In genomic region chr11:101248258-101248994, GRCm38 (mm10) we compare ENCODE assay signal across 9 mouse cellular contexts. TPM values are rescaled to one million over a fixed set of nuclear protein-coding genes. Genes with fewer than 3 reads are reported as not detected.
A peak's percentile ranks its signal among the peaks of the same experiment; 100 is the strongest.
DNase-seq lines count a peak whose midpoint lies in the region; ATAC-seq and TF ChIP-seq lines count a peak whose summit lies in the region.
"Had no signal": no experiment of that assay in that cellular context is flagged by ENCODE, and none has a peak within 500 bp of the region (broad histone marks: within the 10 kb centered on the region; RNA-seq: fewer than 3 reads in every experiment).

No protein-coding gene starts in this region.

- WGBS in bone marrow, adult 2 months, result 41% methylated on average over 14 of the region's 14 CpGs
- WGBS in hindbrain, embryonic 16.5 days, result 35% methylated on average over 14 of the region's 14 CpGs
- 41% methylated on average over 14 of the region's 14 CpGs for WGBS in midbrain, embryonic 13.5 days

- TF ChIP-seq CTCF in bone marrow, adult 2 months (IDR thresholded peaks at IDR 0.05; ENCODE audit: control insufficient read depth, insufficient read depth, low read length), result peak; percentile 58
- TF ChIP-seq CTCF in left cerebral cortex, adult 2 months (IDR thresholded peaks at IDR 0.05), result peak; percentile 66

- H3K36me3 ChIP-seq in hindbrain, embryonic 16.5 days (ENCODE audit: control insufficient read depth, insufficient read depth, low read length), result no peaks in the 10 kb centered on the region
- H3K36me3 ChIP-seq in midbrain, embryonic 13.5 days, result no peaks in the 10 kb centered on the region

- H3K4me1 ChIP-seq in bone marrow, adult 2 months (ENCODE audit: control insufficient read depth, insufficient read depth, low read length), result no peaks in the 10 kb centered on the region
- H3K4me1 ChIP-seq in hindbrain, embryonic 16.5 days (ENCODE audit: control insufficient read depth, insufficient read depth, low read depth, low read length), result peaks cover 12% of the 10 kb centered on the region
- peaks cover 23% of the 10 kb centered on the region for H3K4me1 ChIP-seq in midbrain, embryonic 13.5 days (replicated peaks)

- intact Hi-C loops in left cerebral cortex, adult 2 months (cut with DNase I), result loop anchor here (1.0 kb wide), 2 partner anchors 20 to 36 kb away; no protein-coding TSS in a partner anchor

- DNase-seq in frontal cortex, postnatal 36 days (ENCODE audit: low spot score in 2 of 2), result peak; percentile 52 to 63
- peak; percentile 62 for DNase-seq in gastrocnemius, adult 18-20 months (ENCODE audit: low spot score)
- DNase-seq in left cerebral cortex, adult 2 months (ENCODE audit: extremely low spot score in 1 of 2, low spot score in 2 of 2), result peak; percentile 55 to 65
- DNase-seq in thymus, postnatal 0 days (ENCODE audit: low spot score), result peak; percentile 61

- no peak for ATAC-seq in frontal cortex, adult (ENCODE audit: low TSS enrichment)
- ATAC-seq in hindbrain, embryonic 16.5 days, result no peak
- no peak for ATAC-seq in midbrain, embryonic 13.5 days

- no peak overlapping the region for H3K9ac ChIP-seq in hindbrain, embryonic 16.5 days (ENCODE audit: low read depth, low read length)
- H3K9ac ChIP-seq in midbrain, embryonic 13.5 days (replicated peaks), result no peak overlapping the region

- H3K27ac ChIP-seq in bone marrow, adult 2 months (ENCODE audit: control insufficient read depth, insufficient read depth, low read depth, low read length, poor library complexity), result no peak overlapping the region
- H3K27ac ChIP-seq in hindbrain, embryonic 16.5 days (ENCODE audit: low read depth, low read length), result no peak overlapping the region
- peak overlapping the region; percentile 45 for H3K27ac ChIP-seq in left cerebral cortex, adult 2 months
- no peak overlapping the region for H3K27ac ChIP-seq in midbrain, embryonic 13.5 days

- no peak overlapping the region for H3K4me3 ChIP-seq in bone marrow, adult 2 months (replicated peaks; ENCODE audit: control insufficient read depth, low read depth, low read length)
- no peak overlapping the region for H3K4me3 ChIP-seq in hindbrain, embryonic 16.5 days (ENCODE audit: low read length)
- no peak overlapping the region for H3K4me3 ChIP-seq in left cerebral cortex, adult 2 months
- no peak overlapping the region for H3K4me3 ChIP-seq in midbrain, embryonic 13.5 days (replicated peaks)
- H3K4me3 ChIP-seq: myocyte had no signal

- H3K9me3 ChIP-seq in hindbrain, embryonic 16.5 days (ENCODE audit: control insufficient read depth, low read length), result no peaks in the 10 kb centered on the region
- H3K9me3 ChIP-seq in midbrain, embryonic 13.5 days, result no peaks in the 10 kb centered on the region

- TF ChIP-seq POLR2A in bone marrow, adult 2 months (IDR thresholded peaks at IDR 0.05; ENCODE audit: borderline replicate concordance, control insufficient read depth, low read depth, low read length), result no peak

- H3K4me2 ChIP-seq in hindbrain, embryonic 16.5 days (ENCODE audit: low read length), result peak overlapping the region; percentile 0; the same call in 1 of the 2 replicates
- H3K4me2 ChIP-seq in midbrain, embryonic 13.5 days (replicated peaks), result 0 out of 2 replicates have a peak overlapping the region, but pooled peaks have one; percentile 17

- peaks cover 23% of the 10 kb centered on the region for H3K27me3 ChIP-seq in hindbrain, embryonic 16.5 days (replicated peaks; ENCODE audit: control insufficient read depth, insufficient read depth, low read length)
- H3K27me3 ChIP-seq in midbrain, embryonic 13.5 days, result peaks cover 48% of the 10 kb centered on the region

RNA-seq across cellular contexts. Expression of gene Ramp2, which starts 2.6 kb away (rescaled TPM):
- polyA plus RNA-seq in bone marrow, adult 2 months (2011; ENCODE audit: insufficient read depth, insufficient read length, low replicate concordance, missing spikeins), result 4.6 and 4.8 TPM in 2 replicates
- total RNA-seq in gastrocnemius, adult 18-20 months (2021), result 10 to 100 TPM; 30.1 to 31.0 TPM
- polyA plus RNA-seq in hindbrain, embryonic 16.5 days (2015; fragmentation: Nextera tagmentation; extraction: Ambion mirVana), result 100 and 108 TPM in 2 replicates
- 10 to 100 TPM; 35.7 to 40.8 TPM for total RNA-seq in left cerebral cortex, adult 2 months (2021)
- 64.4 and 65.7 TPM in 2 replicates for polyA plus RNA-seq in midbrain, embryonic 13.5 days (2015; fragmentation: Nextera tagmentation; extraction: Ambion mirVana)
- polyA plus RNA-seq in thymus, postnatal 0 days (2015; fragmentation: Nextera tagmentation; extraction: Ambion mirVana), result 29.6 and 30.8 TPM in 2 replicates

RNA-seq across cellular contexts. Expression of gene Vps25, which starts 5.1 kb away (rescaled TPM):
- 71.9 and 86.6 TPM in 2 replicates for polyA plus RNA-seq in bone marrow, adult 2 months (2011; ENCODE audit: insufficient read depth, insufficient read length, low replicate concordance, missing spikeins)
- 10 to 100 TPM; 46.1 to 46.8 TPM for total RNA-seq in gastrocnemius, adult 18-20 months (2021)
- polyA plus RNA-seq in hindbrain, embryonic 16.5 days (2015; fragmentation: Nextera tagmentation; extraction: Ambion mirVana), result 128 and 131 TPM in 2 replicates
- total RNA-seq in left cerebral cortex, adult 2 months (2021), result 10 to 100 TPM; 59.3 to 61.0 TPM
- polyA plus RNA-seq in midbrain, embryonic 13.5 days (2015; fragmentation: Nextera tagmentation; extraction: Ambion mirVana), result 110 and 111 TPM in 2 replicates
- polyA plus RNA-seq in thymus, postnatal 0 days (2015; fragmentation: Nextera tagmentation; extraction: Ambion mirVana), result 132 and 149 TPM in 2 replicates

RNA-seq across cellular contexts. Expression of gene Wnk4, which starts 11.9 kb away (rescaled TPM):
- polyA plus RNA-seq in bone marrow, adult 2 months (2011; ENCODE audit: insufficient read depth, insufficient read length, low replicate concordance, missing spikeins), result 5.5 and 19.8 TPM in 2 replicates
- total RNA-seq in gastrocnemius, adult 18-20 months (2021), result under 1 TPM; 0.23 to 0.26 TPM
- 7.2 and 7.3 TPM in 2 replicates for polyA plus RNA-seq in hindbrain, embryonic 16.5 days (2015; fragmentation: Nextera tagmentation; extraction: Ambion mirVana)
- total RNA-seq in left cerebral cortex, adult 2 months (2021), result 1 to 10 TPM; 4.5 to 8.0 TPM
- 7.2 and 7.5 TPM in 2 replicates for polyA plus RNA-seq in midbrain, embryonic 13.5 days (2015; fragmentation: Nextera tagmentation; extraction: Ambion mirVana)
- 1.4 and 2.1 TPM in 2 replicates for polyA plus RNA-seq in thymus, postnatal 0 days (2015; fragmentation: Nextera tagmentation; extraction: Ambion mirVana)

RNA-seq across cellular contexts. Expression of gene Ezh1, which starts 22.2 kb away (rescaled TPM):
- 21.2 and 35.8 TPM in 2 replicates for polyA plus RNA-seq in bone marrow, adult 2 months (2011; ENCODE audit: insufficient read depth, insufficient read length, low replicate concordance, missing spikeins)
- total RNA-seq in gastrocnemius, adult 18-20 months (2021), result 10 to 100 TPM; 25.3 to 26.3 TPM
- polyA plus RNA-seq in hindbrain, embryonic 16.5 days (2015; fragmentation: Nextera tagmentation; extraction: Ambion mirVana), result 30.0 and 32.4 TPM in 2 replicates
- 10 to 100 TPM; 56.9 to 62.1 TPM for total RNA-seq in left cerebral cortex, adult 2 months (2021)
- 17.6 and 17.7 TPM in 2 replicates for polyA plus RNA-seq in midbrain, embryonic 13.5 days (2015; fragmentation: Nextera tagmentation; extraction: Ambion mirVana)
- polyA plus RNA-seq in thymus, postnatal 0 days (2015; fragmentation: Nextera tagmentation; extraction: Ambion mirVana), result 13.7 and 13.8 TPM in 2 replicates

RNA-seq across cellular contexts. Expression of gene Cntd1, which starts 30.4 kb away (rescaled TPM):
- 1.3 and 2.2 TPM in 2 replicates for polyA plus RNA-seq in bone marrow, adult 2 months (2011; ENCODE audit: insufficient read depth, insufficient read length, low replicate concordance, missing spikeins)
- total RNA-seq in gastrocnemius, adult 18-20 months (2021), result under 1 TPM; 0.31 to 0.37 TPM
- 0.83 and 1.0 TPM in 2 replicates for polyA plus RNA-seq in hindbrain, embryonic 16.5 days (2015; fragmentation: Nextera tagmentation; extraction: Ambion mirVana)
- total RNA-seq in left cerebral cortex, adult 2 months (2021), result under 1 TPM; 0.44 to 0.81 TPM
- polyA plus RNA-seq in midbrain, embryonic 13.5 days (2015; fragmentation: Nextera tagmentation; extraction: Ambion mirVana), result 1.2 and 1.3 TPM in 2 replicates
- 1.3 and 1.9 TPM in 2 replicates for polyA plus RNA-seq in thymus, postnatal 0 days (2015; fragmentation: Nextera tagmentation; extraction: Ambion mirVana)
